Mouse (Mus musculus): ENCODE data around the gene Pip4k2a.

Gene Pip4k2a

DNA sequence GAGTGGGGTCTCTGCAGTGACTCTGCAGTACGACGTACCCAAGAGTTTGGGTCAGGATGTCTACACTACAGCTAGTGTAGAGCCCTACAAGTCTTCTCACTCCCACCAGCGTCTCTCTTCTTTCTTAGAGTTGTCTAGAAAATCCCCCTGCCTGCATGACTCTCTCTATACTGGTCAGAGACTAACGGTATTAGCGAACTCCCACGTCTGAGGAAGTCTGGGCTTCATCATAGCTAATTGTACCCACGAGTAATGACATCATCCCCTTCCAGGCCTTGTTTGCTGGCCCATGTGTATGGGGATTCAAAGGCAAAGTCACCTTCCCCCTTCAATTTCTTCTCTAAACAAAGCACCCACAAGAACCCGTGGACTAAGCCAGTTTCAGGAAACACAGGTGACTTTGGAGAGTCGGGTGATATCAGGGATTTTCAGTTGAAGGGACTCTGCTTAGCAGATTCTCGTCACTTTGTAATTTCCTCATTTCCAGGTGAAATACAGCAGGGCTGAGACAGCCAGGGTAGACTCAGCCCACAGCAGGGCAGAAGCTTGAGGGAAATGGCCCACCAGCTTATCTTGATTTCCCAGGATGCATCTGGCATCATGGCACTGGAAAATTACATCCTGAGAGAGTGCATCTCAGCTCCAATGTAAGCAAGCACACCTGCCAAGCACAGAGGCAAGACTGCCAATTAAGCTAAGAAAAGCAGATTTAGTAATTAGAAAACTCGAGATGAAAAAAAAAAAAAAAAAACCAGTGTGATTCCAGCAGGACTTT lies 107.5 kb downstream of the Pip4k2a start:
- DNase-seq = no peak

DNA sequence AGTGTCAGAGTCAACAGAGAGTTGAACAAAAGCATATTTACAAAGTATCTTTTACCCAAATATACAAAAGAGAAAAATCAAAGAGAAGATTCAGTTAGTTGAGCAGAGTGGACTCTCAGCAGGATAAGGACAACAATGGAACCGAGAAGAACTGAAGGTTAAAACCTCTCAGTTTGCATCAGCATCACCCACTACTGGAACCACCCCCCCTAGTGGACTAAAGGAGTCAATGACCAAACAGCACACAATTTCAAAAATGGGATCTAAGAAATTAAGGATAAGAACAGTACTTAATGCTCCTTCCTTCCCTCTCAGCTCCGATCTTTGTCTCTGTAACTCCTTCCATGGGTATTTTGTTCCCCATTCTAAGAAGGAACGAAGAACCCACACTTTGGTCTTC lies 113.6 kb downstream of the Pip4k2a start:
- no peak for DNase-seq

DNA sequence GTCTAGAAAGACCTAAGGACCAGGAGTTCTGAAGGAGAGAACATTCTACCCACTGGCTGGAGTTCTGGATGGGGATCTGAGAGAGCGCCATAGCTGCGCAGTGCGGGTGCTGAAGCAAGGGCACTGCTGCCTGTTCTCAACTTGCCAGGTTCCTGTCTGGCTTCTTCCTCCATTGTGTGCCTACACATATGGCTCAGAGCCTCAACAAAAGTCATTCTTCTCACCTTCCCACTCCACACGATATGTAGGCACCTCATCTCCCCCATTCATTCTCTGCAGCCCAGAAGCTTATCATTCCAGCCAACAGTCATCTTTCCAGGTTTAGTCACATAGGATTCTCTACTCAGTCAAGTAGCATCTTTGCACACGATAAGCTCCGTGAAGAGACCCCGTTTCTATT lies 123.3 kb downstream of the Pip4k2a start:
- no peak for DNase-seq

DNA sequence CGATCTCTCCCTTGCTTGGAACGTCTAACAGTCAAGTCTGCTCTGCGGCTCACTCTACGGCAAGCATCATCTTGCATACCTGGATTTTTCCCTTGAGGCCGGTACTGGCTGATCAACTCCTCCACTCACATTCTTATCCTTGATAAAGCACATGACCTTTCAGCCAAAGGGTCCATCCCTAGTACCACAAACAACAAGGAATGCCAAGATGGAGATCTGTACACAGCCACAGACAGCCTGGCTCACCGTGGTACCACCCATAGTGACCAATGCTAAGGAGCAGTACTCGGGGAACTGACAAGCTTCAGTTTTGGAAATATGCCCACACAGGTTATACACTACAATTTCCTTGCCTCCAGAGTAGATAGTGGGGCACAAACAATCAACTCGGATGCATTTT lies 123.9 kb downstream of the Pip4k2a start:
- no peak for DNase-seq

DNA sequence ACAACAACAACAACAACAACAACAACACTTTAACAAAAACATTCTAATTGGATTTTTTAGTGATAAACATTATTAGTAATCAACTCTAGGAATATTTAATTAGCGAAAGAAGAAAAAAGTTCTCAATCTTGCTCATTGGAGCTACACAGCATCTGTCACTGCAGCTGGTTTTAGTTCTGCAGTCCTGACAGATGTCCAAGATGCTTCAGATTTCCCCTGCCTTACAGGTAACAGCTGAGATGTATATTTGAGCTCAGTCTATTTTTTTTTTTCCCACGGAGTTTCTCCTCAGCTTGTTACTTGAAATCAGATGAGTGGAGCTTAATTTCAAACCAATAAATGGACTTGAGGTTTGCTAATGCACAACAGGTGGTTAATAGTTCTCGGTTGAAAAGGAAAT lies 124.5 kb downstream of the Pip4k2a start:
- no peak for DNase-seq

DNA sequence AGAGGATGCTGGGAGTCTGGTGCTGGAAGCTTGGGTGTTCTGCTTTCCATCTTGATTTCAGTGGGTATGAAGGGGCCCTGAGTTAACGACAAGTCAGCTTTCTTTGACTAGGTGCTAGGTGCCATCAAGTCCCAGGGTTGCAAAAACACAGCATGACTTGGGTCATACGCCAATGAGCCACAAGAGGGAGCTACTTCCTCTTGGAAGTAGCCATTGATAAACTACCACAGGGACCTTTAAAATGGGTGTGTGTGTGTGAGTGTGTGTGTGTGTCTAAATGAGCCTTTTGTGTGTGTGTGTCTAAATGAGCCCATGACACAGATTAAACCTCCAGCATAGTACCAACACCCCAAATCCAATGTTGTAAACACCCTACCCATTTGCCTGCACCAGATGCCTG lies 125.1 kb downstream of the Pip4k2a start:
- peak; percentile 84 for DNase-seq

DNA sequence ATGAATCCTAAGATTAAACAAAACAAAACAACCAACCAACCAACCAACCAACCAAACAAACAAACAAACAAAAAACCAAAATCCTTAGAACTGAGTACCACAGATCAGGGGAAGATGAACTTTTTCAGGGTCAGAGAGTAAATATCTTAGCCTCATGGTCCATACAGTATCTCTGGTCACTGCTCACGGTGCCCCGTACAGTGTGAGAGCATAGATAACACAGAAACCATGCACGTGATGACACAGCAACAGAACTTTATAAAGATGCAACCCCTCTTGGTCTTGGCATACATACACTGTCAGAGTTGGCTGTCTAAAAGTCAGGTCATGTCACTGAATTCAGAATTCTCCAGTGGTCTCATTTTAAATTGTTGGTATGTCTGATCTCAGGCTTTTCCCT lies 126.8 kb downstream of the Pip4k2a start:
- no peak for DNase-seq

DNA sequence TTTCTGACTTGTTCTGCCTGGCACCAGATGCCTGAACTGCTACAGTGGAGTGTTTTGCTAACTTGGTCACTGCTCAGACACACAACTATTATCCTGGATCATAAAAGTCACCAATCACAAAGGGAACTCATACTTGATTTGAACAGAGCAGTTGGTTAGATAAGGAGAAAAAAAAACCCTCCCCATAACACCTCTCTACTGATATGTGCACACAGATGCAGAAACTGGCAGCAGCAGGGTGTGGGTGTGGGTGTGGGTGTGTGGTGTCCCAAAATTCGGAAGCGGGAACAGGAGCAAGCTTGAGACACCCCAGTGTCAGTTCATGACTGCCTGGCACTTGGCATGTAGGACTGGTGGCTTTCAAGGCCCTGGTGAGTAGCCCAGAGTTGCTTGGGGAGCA lies 130.9 kb downstream of the Pip4k2a start:
- no peak for DNase-seq

DNA sequence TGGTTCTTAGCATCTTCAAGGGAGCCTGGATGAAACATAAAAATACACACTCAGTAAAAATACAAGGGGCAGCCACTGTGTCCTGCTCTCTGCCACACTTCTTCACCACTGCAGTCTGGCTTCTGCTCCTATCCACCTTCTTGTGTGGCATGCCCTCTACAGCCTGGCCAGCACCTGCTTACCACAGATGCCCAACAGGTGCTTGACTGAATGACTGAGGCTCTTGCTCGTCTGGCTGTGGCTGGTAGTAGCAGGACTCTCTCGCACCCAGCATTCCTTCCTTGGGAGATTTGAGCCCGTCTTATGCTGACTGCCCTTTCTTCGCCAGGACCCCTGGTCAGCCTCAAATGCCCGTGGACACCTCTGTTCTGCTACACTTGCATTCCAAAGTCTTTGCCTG lies 133.2 kb downstream of the Pip4k2a start:
- DNase-seq = no peak

DNA sequence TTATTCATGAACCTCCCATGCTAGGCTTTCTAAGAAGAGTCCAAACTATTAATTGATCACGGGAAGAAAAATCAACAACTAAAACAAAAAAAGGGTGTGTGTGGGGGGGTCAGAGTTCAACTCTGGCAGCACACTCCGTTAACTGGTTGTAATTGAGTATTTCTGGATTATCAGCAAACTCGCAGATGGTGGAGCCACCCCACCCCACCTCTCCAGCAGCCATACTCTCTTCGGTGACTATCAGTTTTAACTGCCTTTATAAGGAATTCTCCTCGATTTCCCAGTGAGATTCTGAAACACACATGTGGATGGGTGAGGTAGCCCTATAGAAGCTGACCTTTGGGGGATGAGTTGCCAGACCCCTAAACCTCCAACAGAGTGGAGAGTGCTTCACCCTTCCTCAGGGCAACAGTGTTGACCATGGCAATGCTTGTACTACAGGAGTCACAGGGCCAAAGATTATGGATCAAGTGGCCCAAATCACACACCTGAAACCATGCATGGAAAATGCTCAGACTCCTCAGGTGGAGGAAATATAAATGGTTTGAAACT lies 136.2 kb downstream of the Pip4k2a start:
- no peak for DNase-seq

DNA sequence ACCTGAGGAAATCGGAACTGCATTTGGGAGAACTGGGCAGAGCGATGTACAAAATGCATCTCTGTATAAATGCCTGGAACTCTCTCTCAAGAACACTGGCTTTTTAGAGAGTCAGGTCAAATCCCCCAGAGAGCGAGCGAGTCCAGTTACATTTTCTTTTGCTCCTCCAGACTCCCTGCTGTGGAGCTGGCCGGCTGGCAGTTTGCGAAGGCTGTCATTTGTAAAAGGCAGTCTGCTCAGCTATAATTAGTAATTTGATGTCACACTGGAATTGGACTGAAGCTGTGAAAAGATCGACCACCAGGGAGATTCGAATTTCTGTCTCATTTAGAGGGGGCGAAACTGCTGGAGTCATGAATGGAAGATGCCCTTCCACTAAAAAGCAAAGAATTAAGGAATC lies 137.2 kb downstream of the Pip4k2a start:
- no peak for DNase-seq

DNA sequence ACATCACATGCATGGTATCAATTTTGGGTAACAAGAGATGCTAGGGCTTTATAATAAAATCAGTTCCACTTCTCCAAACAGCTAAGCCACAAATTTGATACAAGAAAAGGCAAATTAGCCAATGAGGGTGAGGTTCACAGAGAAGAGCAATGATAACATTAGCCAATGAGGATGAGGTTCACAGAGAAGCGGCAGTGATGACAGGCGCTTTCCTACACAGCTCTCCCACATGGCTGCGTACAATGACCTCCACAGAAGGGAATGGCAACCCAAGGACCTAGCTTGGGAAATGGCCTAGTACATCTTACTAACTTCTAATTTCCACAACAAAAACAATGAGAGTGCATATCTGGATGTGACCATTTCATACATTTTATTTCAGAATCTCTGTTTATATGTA lies 140.0 kb downstream of the Pip4k2a start:
- DNase-seq = no peak

DNA sequence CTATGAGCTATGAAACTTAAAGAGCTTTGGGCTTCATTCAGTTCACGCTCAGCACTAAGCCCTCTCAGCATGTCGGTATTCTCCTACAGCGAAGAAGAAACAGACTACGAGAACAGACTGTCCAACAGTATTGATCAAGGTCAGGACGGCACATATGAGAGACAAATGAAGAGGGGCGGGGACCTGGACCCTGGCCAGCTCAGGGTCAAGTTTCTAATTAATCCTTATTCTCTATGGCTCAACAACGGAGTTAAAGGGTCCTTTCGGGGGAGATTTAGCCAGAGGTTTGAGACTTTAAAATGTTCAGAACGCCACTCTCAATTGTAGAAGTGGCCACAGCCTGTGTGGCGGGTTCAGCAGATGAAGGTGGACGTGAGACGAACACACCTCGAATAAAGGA lies 141.5 kb downstream of the Pip4k2a start:
- no peak for DNase-seq

DNA sequence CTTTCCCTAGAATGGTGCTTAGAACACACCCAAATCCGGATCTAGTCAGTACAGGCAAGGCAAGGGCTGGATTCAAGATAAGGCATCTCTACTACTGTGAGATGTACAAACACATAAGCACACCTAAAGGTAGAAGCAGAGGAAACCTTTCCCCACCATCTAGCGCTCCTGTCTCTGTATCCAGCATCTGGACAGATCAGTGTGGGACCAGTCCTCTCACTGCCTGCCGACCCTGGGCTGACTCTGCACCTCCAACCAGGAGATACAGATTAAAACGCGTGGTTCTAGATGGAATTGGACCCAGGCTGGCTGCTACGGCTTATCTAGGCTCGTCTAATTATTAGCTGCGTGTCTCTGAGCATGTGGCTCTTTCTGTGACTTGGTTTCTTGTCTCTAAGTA lies 142.7 kb downstream of the Pip4k2a start:
- DNase-seq = no peak

DNA sequence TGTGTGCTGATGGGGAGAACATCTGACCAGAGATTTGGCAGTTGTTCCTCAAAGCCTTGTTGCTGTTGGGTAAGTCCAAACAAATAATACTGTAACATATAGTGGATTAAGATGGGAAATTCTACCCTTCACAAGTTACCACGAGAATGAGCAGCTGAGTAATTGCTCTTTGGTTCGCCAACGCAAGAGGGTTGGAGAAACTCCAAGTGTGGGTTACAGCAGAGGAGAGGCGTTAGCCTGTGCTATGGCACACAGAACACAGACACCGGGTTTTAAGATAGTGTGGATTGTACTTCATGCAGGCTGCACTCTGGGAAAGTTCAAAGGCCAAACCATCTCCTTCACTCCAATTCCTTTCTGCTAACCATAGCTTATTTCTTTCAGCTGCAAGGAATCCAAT lies 144.6 kb downstream of the Pip4k2a start:
- no peak for DNase-seq

DNA sequence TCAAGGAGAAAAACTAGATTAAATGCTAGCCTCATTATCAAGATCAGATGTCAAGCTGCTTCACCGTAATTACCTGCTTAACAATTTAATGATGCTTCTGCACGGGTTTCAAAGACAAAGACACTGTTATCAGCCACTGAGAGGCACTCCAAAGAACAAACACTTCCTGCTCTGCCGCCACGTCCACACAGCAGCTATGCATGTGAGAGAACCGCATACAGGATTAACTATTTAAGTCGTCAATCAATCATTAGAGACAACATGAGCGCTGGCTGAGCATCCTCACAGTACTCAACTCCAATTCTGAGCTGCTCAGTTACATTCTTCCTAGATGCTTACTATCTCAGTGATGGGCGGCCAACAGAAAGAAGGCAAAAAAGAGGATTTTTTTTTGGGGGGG lies 147.3 kb downstream of the Pip4k2a start:
- DNase-seq = no peak

DNA sequence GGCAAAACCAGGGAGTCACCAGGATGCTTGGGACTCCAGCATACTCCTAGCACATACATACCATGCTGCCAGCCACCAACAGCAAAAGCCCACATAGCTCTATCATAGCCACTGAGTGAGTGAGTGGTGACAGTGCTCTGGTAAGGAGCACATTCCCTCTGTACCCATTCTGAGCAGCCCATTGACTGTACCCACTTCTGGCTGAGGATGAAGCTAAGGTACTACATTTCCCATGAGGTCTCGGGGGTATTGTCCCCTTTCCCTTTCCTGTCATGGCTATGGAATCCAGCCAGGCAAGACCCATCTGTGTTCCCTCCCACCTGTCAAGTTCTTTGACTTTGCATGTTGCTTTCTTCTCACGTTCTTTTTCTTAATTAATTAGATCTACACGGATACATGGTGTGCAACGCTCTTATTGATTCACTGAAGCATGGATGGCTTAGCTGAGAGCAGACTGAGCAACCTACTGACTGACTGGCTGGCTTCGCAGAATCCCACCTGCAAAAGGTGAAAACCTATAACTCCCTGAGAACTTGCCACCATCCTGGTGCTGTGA lies 149.8 kb downstream of the Pip4k2a start:
- no peak for DNase-seq

DNA sequence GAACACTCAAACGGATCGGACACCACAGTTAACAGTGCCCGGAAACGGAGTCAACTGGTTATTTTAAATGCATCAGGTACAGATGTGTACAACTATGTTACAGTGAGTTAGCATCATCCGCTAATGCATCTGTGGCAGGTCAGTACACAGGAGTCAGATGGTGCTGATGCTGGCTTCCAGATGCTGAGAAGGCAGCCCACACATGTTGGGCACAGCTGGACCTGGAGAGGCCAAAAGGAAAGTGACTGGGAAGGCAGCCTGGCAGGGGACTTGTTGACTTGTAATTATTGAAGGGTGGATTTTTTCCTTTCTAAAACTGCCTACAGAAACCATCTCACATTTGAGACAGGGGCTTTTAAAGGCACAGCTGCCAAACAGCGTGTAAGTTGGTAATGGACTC lies 155.4 kb downstream of the Pip4k2a start:
- no peak for DNase-seq

DNA sequence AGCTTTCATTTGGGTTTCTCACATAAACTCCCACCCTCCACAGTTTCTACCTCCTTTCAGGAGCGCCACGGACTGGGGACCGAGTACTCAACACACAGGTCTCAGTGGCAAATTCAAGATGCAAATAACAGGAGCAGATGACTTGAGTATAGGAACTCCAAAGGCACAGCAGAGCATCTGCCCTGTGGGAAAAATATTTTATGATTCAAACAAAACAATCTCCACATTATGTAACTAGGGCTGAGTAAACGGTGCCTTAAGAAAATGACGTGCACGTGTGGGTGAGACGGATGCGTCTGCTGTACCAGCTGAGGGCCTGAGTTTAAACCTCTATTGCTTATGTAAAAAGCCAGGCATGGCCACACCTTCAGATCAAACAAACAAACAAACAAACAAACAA lies 156.9 kb downstream of the Pip4k2a start:
- DNase-seq = no peak

DNA sequence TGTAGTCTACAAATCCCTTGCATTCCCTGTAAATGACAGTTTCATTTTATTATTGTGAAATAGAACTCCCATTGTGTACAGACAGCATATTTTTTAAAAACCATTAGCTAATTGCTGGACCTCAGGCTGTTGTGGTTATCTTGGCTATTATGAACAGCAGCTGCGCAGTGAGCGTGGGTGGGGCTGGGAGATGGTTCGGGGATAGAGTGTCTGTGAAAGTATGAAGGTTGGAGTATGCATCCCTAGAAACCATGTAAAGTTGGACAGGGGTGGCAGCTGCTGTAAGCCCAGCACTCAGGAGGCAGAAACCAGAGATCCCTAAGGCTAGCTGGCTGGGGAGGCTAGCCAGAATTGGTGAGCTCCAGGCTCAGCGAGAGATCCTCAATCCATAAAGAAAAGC lies 158.4 kb downstream of the Pip4k2a start:
- DNase-seq = no peak

DNA sequence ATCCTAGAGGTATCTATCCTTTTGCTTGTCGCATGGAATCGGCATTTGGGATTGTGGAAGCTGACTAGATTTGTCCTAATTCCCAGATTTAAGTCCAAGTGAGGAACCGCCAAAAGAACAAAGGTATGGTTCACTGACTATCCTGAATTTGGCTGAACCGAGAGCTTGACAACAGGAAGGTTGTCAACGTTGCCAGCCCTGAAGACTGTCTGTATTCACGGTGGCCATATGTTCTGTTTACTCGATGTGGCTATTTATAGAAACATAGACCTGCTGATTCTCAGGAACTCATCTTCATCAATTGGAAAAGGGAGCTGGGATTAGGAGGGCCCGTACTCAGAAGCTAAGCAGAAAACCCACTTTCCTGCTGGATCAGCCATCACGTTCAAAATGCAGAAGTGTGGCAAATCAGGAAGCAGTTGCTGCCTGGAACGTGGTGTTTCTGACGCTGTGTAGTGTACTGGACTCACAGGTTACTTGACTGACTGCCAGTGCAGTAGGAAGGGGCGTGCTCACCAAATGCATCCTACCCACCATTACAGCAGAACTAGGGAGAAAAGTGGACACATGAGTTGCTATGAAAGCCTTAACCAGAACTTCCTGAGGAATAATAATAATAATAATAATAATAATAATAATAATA lies 162.5 kb downstream of the Pip4k2a start:
- DNase-seq = no peak

DNA sequence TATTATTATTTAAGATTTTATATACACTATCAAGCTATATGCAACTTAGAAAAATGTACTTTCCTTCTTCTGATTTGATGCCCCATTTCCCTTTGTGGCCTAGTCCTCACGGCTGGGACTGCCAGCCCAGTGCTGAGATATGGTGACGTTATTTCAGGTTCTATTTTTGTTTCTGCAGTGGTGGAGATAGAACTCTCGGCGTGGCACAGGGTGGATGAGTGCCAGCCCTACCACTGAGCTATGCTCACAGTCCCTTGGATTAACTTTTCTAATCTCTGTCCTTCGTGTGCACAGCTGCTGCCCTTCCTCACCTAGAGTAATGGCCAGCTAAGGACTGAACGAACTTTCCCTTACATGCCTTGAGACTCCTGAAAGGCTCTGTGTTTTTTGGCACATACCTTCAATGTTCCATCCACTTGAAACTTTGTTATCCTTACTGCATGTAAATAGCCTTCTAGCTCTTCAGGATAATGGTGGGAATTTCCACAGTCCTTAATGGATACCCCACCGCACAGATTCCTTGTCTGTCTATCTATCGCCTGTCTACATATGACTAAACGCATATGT lies 164.8 kb downstream of the Pip4k2a start:
- DNase-seq = no peak

DNA sequence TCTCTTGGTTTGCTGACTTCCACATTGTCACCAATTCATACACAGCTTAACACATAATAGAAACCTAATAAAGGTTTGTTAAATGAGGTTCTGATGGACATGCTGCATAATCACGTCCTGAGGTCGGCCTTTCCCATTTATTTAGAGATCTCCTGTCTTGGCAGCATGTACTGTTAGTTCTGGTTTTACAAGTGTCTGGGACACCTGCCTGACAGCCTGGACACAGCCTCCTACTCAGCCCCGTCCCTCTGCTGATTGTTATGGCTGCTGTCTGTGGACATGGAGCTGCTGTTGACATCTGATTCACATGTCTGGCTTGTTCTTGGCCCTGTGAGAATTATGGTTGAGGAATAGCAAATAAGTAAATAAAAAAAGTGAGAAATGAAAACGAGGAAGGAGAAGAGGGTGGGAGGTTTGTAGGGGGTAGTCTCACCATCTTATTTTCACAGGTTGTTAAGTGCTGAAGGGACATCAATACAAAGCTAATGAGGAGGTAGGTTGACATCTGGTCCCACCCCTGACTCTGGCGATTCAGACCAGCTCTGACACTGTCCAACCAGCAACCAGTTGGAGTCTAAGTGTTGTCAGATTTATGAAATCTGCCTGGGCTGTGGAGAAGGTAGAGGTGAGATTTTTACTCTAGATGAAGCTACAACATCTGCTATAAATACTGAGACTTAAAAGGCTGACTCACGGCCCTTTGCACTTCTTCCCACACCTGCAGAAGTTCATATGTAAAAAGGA lies 166.7 kb downstream of the Pip4k2a start:
- DNase-seq = peak; percentile 58

Measured in lung, postnatal 10 days (tissue).